Mouse (Mus musculus): ENCODE measurements around the gene Hspb7. TPM values are rescaled to one million over a fixed set of nuclear protein-coding genes. Genes with fewer than 3 reads are reported as not detected.

Gene Hspb7
- under 1 TPM; 0.17 to 0.20 TPM for polyA plus RNA-seq (2012; fragmentation: generic; extraction: Trizol)

DNA sequence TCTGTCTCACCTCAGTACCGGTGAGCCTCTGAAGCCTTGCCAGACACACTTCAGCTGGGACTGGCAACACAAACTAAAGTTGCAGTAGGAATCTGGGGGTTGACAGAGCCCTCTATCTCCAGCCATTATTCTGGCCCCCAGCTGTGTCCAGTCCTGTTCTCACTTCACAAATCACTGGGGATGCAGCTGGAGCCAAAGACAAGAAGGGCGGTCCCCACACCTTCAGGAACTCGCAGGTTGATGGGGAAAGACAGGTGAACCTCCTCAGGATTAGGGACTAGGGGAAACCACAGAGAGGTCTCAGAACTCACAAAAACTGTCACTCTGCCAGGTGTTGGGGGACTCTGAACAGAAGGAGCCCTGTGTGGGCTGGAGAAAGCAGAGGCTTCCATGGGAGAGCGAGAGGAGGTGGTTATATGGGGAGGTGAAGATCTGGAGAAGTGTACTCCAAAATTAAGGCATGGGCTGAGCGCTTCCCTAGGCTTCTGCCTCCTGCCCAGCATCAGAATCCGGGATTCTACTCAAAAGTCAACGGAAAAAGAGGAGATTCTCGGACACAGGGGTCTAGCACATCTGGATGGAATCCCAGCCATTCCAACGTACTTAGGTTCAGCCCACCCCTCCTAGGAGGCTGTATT lies at the start of gene Hspb7:
Gene Hspb7, plus strand, starts transcription at position 588 of the 638 bp plus-strand sequence.

DNA sequence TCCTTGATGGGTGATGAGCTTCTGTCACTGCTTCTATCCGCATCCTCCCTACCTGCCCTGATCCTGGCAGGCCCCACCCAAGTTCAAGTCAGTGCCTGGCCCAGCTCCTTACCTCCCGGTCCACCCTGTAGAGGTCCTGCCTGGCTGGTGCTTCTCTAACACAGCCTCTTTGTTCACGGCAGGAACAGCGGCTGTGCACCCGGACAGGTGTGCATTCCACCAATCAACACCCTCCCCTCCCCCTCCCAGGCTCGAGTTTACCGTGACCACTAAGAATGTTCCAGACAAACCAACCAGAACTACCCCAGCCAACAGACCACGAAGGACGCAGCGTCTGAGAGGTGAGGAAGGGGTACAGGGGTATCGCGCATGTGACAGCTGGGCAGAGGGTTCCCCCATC lies 22.0 kb upstream of the Hspb7 start, which contains the start of gene Clcnka:
Gene Clcnka, minus strand, starts transcription at position 180 of the 400 bp plus-strand sequence.

DNA sequence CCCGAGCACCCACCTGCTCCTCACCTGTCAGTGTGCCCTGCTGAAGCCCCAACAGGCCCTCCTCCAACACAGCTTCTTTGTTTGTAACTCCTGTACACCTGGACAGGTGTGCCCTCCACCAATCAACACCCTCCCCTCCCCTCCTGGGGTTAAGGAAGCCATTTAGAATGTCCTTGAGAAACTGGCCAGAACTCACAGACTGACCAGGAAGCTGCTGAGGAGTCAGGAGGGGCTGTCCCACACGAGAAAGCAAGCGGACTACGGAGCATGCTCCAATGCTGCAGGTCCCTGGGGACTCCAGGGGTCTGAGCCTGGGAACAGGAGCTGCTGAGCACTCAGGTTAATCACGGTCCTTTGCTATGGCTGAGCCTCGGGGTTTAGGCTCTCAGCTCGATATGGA lies 4.7 kb upstream of the Hspb7 start, which contains the start of gene Clcnkb:
Gene Clcnkb, minus strand, starts transcription at position 91 of the 400 bp plus-strand sequence.

DNA sequence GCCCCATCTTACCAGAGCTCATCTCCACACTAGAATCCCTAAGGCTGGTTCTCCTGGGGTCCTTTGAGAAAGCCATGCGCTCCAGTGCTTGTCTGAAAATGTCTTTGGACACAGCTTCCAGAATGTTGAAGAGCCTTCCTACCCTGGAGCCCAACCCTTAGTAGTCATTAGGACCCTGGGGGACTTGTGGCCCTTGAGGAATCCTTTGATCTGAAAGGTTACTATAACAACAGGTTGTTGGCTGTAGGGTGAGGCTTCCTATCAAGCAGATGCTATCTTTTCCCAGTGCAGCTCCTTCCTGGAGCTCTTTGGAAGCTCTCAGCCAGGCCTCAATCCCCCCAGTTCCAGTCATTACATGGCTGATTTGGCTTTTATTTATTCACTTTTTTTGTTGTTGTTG lies 15.4 kb downstream of the Hspb7 start, which contains the start of gene Srarp:
Gene Srarp, minus strand, starts transcription at position 132 of the 400 bp plus-strand sequence.

DNA sequence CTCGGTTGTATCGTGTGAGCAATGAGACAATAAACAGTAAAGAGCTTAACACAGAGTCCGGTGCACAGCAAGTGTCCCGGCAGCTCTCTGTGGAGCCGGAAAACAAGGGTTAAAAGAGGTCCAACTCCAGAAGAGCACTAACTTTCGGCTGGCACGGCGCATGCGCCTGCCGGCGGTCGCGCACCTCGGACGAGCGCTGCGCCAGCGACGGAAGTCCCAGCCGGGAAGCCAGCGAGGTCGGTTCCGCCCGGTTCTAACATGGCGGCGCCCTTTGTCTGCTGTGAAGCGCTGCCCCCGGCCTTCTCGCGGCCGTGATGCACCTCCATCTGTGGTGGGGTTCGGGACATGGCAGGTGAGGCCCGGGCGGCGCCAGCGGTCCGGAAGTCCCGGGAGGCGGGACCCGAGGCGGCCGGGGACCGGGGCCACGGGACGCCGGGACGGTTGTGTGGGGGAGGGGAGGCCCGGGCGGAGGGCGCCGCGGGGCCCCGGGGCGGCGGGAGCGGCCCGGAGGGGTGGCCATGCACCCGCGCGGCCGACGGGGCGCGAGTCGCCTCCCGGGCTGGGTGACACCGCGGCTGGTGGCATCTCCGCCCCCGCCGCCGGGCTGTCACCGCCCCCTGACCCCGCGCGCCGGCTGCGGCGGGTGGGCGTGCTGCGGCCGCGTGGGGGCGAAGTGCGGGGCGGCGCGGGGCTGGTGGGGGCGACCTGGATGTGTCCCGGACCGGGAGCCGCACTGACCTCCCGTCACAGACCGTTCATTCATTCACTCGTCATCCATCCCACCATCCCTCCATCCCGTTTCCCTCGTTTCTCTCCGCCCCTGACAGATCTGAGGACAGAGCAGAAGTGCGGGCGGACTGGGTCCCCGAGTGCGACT lies 24.1 kb downstream of the Hspb7 start, which contains the start of gene Zbtb17:
Gene Zbtb17, plus strand, starts transcription at position 204 of the 877 bp plus-strand sequence.

Other genes with a start within 250 kb of the Hspb7 start
- 1 to 10 TPM in 1 of 2 experiments, under 1 TPM in 1; 0.22 to 1.8 TPM for gene Rsg1, start 206.8 kb upstream of the Hspb7 start, polyA plus RNA-seq (2012; fragmentation: generic; extraction: Trizol)
- gene Arhgef19, start 181.3 kb upstream of the Hspb7 start, polyA plus RNA-seq (2012; fragmentation: generic; extraction: Trizol), result 10 to 100 TPM; 13.7 to 46.9 TPM
- 10 to 100 TPM; 13.2 to 14.1 TPM for gene Epha2, start 119.5 kb upstream of the Hspb7 start, polyA plus RNA-seq (2012; fragmentation: generic; extraction: Trizol)
- under 1 TPM; 0.02 to 0.85 TPM for gene Fam131c, start 52.6 kb upstream of the Hspb7 start, polyA plus RNA-seq (2012; fragmentation: generic; extraction: Trizol)
- not detected for gene Clcnka, start 22.1 kb upstream of the Hspb7 start, polyA plus RNA-seq (2012; fragmentation: generic; extraction: Trizol)
- gene Clcnkb, start 4.8 kb upstream of the Hspb7 start, polyA plus RNA-seq (2012; fragmentation: generic; extraction: Trizol), result under 1 TPM; 0.05 TPM
- gene Srarp, start 15.3 kb downstream of the Hspb7 start, polyA plus RNA-seq (2012; fragmentation: generic; extraction: Trizol), result not detected
- gene Zbtb17, start 23.9 kb downstream of the Hspb7 start, polyA plus RNA-seq (2012; fragmentation: generic; extraction: Trizol), result 10 to 100 TPM; 17.6 to 22.3 TPM
- gene Spen, start 117.8 kb downstream of the Hspb7 start, polyA plus RNA-seq (2012; fragmentation: generic; extraction: Trizol), result 10 to 100 TPM in 1 of 2 experiments, 1 to 10 TPM in 1; 1.1 to 11.3 TPM
- 10 to 100 TPM; 11.7 to 20.0 TPM for gene Fblim1, start 185.3 kb downstream of the Hspb7 start, polyA plus RNA-seq (2012; fragmentation: generic; extraction: Trizol)
- gene Tmem82, start 197.9 kb downstream of the Hspb7 start, polyA plus RNA-seq (2012; fragmentation: generic; extraction: Trizol), result under 1 TPM; 0.07 to 0.98 TPM
- gene Slc25a34, start 203.0 kb downstream of the Hspb7 start, polyA plus RNA-seq (2012; fragmentation: generic; extraction: Trizol), result 1 to 10 TPM in 1 of 2 experiments, under 1 TPM in 1; 0.83 to 3.1 TPM
- 10 to 100 TPM in 1 of 2 experiments, 1 to 10 TPM in 1; 8.2 to 16.1 TPM for gene Plekhm2, start 244.1 kb downstream of the Hspb7 start, polyA plus RNA-seq (2012; fragmentation: generic; extraction: Trizol)

Measured in C3H10T1/2 (cell line).